18 mouse cellular contexts compared by ENCODE assay signal in the genomic region with DNA sequence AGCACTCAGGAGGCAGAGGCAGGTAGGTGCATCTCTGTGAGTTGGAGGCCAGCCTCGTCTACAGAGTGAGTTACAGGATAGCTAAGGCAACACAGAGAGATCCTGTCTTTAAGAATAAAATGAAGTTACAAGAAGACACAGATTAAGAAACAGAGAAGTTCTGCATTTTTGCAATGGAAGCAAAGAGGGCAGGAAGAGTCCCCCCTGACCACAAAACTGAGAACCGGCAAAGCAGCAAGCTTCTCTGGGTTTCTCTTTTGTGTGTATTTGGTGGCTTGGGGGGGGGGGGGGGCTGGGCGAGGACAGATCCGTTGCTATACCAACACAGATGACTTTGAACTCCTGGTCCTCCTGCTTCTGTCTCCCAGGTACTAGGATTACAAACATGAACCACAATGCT. TPM values are rescaled to one million over a fixed set of nuclear protein-coding genes. Genes with fewer than 3 reads are reported as not detected.
DNase-seq lines count a peak whose midpoint lies in the region; ATAC-seq and TF ChIP-seq lines count a peak whose summit lies in the region.
"Had no signal": no experiment of that assay in that cellular context is flagged by ENCODE, and none has a peak within 500 bp of the region (broad histone marks: within the 10 kb centered on the region; RNA-seq: fewer than 3 reads in every experiment).

No protein-coding gene starts in this region.

- DNase-seq in heart, adult 9 months (ENCODE audit: low spot score in 2 of 2) = no peak
- no peak for DNase-seq in stomach, postnatal 0 days (ENCODE audit: low spot score)
- peak; percentile 71 for DNase-seq in induced T-regulatory cell, adult 2 months (ENCODE audit: low read depth)
- DNase-seq in splenic B cell, adult 2 months (ENCODE audit: low read depth, low spot score) = peak; percentile 63
- DNase-seq in urinary bladder, postnatal 4 days (ENCODE audit: low spot score in 2 of 2) = no peak
- DNase-seq: adrenal gland, postnatal 10 days; cerebellum, adult 9-11 months; heart, adult 2 months; kidney, adult 8-10 months; retina, postnatal 1 day had no signal

- H3K9me3 ChIP-seq in heart, embryonic 15.5 days (replicated peaks) = no peaks in the 10 kb centered on the region
- H3K9me3 ChIP-seq in stomach, embryonic 16.5 days (replicated peaks; ENCODE audit: control insufficient read depth, low read length) = no peaks in the 10 kb centered on the region
- H3K9me3 ChIP-seq in stomach, postnatal 0 days (ENCODE audit: control insufficient read depth, low read length) = no peaks in the 10 kb centered on the region
- H3K9me3 ChIP-seq: limb, embryonic 10.5 days; midbrain, embryonic 10.5 days; neural tube, embryonic 15.5 days had no signal

- no peak for TF ChIP-seq CTCF in stomach, postnatal 0 days (IDR thresholded peaks at IDR 0.05; ENCODE audit: low read depth)

- H3K27me3 ChIP-seq in heart, embryonic 15.5 days = no peaks in the 10 kb centered on the region
- no peaks in the 10 kb centered on the region for H3K27me3 ChIP-seq in stomach, embryonic 16.5 days (ENCODE audit: control insufficient read depth, insufficient read depth, low read length)
- no peaks in the 10 kb centered on the region for H3K27me3 ChIP-seq in stomach, postnatal 0 days (ENCODE audit: control insufficient read depth, insufficient read depth, low read length)
- H3K27me3 ChIP-seq in splenic B cell, adult 2 months (ENCODE audit: control insufficient read depth, insufficient read depth, low read length, poor library complexity, severe bottlenecking) = no peaks in the 10 kb centered on the region
- H3K27me3 ChIP-seq: neural tube, embryonic 15.5 days had no signal

- H3K4me1 ChIP-seq in heart, embryonic 15.5 days (replicated peaks) = peaks cover 16% of the 10 kb centered on the region
- H3K4me1 ChIP-seq in stomach, embryonic 16.5 days (ENCODE audit: control insufficient read depth, insufficient read depth, low read length) = peaks cover 9% of the 10 kb centered on the region; the same call in 1 of the 2 replicates
- H3K4me1 ChIP-seq in stomach, postnatal 0 days (replicated peaks; ENCODE audit: control insufficient read depth, insufficient read depth) = peaks cover 2% of the 10 kb centered on the region; the same call in 1 of the 2 replicates

- no peak overlapping the region for H3K4me2 ChIP-seq in heart, embryonic 15.5 days
- H3K4me2 ChIP-seq in stomach, embryonic 16.5 days (ENCODE audit: low read depth, low read length) = no peak overlapping the region
- no peak overlapping the region for H3K4me2 ChIP-seq in stomach, postnatal 0 days (replicated peaks; ENCODE audit: low read depth)
- H3K4me2 ChIP-seq: neural tube, embryonic 15.5 days had no signal

- no peak for ATAC-seq in heart, embryonic 15.5 days (replicated peaks; ENCODE audit: insufficient number of reproducible peaks, insufficient read depth, low FRiP score, low read depth)
- no peak for ATAC-seq in stomach, embryonic 16.5 days (ENCODE audit: insufficient read depth, low FRiP score)
- ATAC-seq in stomach, postnatal 0 days (ENCODE audit: low FRiP score, low TSS enrichment) = no peak
- no peak for ATAC-seq in frontal cortex, adult (ENCODE audit: low TSS enrichment)
- ATAC-seq: forebrain, embryonic 14.5 days; hindbrain, postnatal 0 days had no signal

- H3K9ac ChIP-seq in heart, embryonic 15.5 days = no peak overlapping the region
- no peak overlapping the region for H3K9ac ChIP-seq in stomach, embryonic 16.5 days (ENCODE audit: low read length)
- H3K9ac ChIP-seq in stomach, postnatal 0 days (ENCODE audit: low read length) = no peak overlapping the region
- H3K9ac ChIP-seq: neural tube, embryonic 15.5 days had no signal

- H3K36me3 ChIP-seq in heart, embryonic 15.5 days = no peaks in the 10 kb centered on the region
- no peaks in the 10 kb centered on the region for H3K36me3 ChIP-seq in stomach, embryonic 16.5 days (ENCODE audit: control insufficient read depth, insufficient read depth, low read length)
- no peaks in the 10 kb centered on the region for H3K36me3 ChIP-seq in stomach, postnatal 0 days (ENCODE audit: control insufficient read depth, insufficient read depth, low read length)
- H3K36me3 ChIP-seq in splenic B cell, adult 2 months (ENCODE audit: control insufficient read depth, insufficient read depth, low read length, poor library complexity, severe bottlenecking) = no peaks in the 10 kb centered on the region
- H3K36me3 ChIP-seq: limb, embryonic 10.5 days; midbrain, embryonic 10.5 days; neural tube, embryonic 15.5 days had no signal

- peak overlapping the region; percentile 22; the same call in 1 of the 2 replicates for H3K27ac ChIP-seq in heart, embryonic 15.5 days
- 0 out of 2 replicates have a peak overlapping the region, but pooled peaks have one; percentile 2 for H3K27ac ChIP-seq in stomach, embryonic 16.5 days (ENCODE audit: low read length)
- H3K27ac ChIP-seq in stomach, postnatal 0 days (replicated peaks) = no peak overlapping the region
- H3K27ac ChIP-seq: heart, adult 2 months; hindbrain, postnatal 0 days; limb, embryonic 10.5 days; midbrain, embryonic 10.5 days; neural tube, embryonic 15.5 days had no signal

- TF ChIP-seq EP300 in stomach, postnatal 0 days (optimal IDR thresholded peaks at IDR 0.05) = no peak

- WGBS in heart, embryonic 15.5 days = 64% methylated on average over 4 of the region's 4 CpGs
- WGBS in stomach, embryonic 16.5 days = 77% methylated on average over 4 of the region's 4 CpGs
- WGBS in stomach, postnatal 0 days = 53% methylated on average over 3 of the region's 4 CpGs

- no peak overlapping the region for H3K4me3 ChIP-seq in heart, embryonic 15.5 days
- no peak overlapping the region for H3K4me3 ChIP-seq in stomach, embryonic 16.5 days (replicated peaks; ENCODE audit: low read length)
- no peak overlapping the region for H3K4me3 ChIP-seq in stomach, postnatal 0 days (ENCODE audit: low read depth, low read length)
- H3K4me3 ChIP-seq: heart, adult 2 months; limb, embryonic 10.5 days; midbrain, embryonic 10.5 days; neural tube, embryonic 15.5 days had no signal

RNA-seq across cellular contexts. Expression of gene Rps6ka1, which starts 19.5 kb away (rescaled TPM):
- 12.6 and 20.5 TPM in 2 replicates for polyA plus RNA-seq in heart, embryonic 15.5 days (2015; fragmentation: Nextera tagmentation; extraction: Ambion mirVana)
- 69.2 and 71.8 TPM in 2 replicates for polyA plus RNA-seq in stomach, embryonic 16.5 days (2015; fragmentation: Nextera tagmentation; extraction: Ambion mirVana)
- 45.5 and 46.0 TPM in 2 replicates for polyA plus RNA-seq in stomach, postnatal 0 days (2015; fragmentation: Nextera tagmentation; extraction: Ambion mirVana)

Comparison
In these comparisons a context has a peak if more than half of its experiments do, and no peak if none do; other contexts are left out.
1. DNase-seq: peak in induced T-regulatory cell, adult 2 months (single experiment) and splenic B cell, adult 2 months (single experiment); none in heart, adult 9 months (0 of 2), stomach, postnatal 0 days (single experiment) and urinary bladder, postnatal 4 days (0 of 2).